Mouse (Mus musculus) CD8-positive naive resting alpha-beta T cell, adult 2 months (primary cell): ENCODE measurements around the gene Ccnl1.

Source experiments
- DNase-seq, 2 experiments: peaks; one replicate each; pipeline ENCODE4 v3.0.0; 2022; ENCODE audit warnings: low read depth in 2 of 2, low spot score in 2 of 2

The Ccnl1 gene

GRCm38 (mm10) chr3:65959416-65960001 is 1.5 kb upstream of the Ccnl1 start:
- DNase-seq: no peak

DNA sequence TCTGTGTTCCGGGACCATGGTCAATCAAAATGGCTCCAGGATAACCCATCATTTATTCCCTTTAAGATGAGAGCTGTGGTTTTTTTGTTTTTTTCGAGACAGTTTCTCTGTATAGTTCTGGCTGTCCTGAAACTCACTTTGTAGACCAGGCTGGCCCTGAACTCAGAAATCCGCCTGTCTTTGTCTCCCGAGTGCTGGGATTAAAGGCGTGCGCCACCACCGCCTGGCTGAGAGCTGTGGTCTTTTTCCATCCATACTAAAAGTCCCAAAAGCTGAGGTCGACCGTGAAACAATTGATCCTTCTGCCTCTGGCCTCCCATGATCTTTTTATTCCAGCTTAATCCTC is 764 bp upstream of the Ccnl1 start:
- no peak for DNase-seq

- peak; percentile 61 to 66 for DNase-seq
Measured at GRCm38 (mm10) chr3:65957271-65958101, 563 bp downstream of the Ccnl1 start.

GRCm38 (mm10) chr3:65954499-65955391 is 3.3 kb downstream of the Ccnl1 start:
- DNase-seq: no peak

GRCm38 (mm10) chr3:65950831-65951365 is 7.2 kb downstream of the Ccnl1 start:
- no peak for DNase-seq

DNA sequence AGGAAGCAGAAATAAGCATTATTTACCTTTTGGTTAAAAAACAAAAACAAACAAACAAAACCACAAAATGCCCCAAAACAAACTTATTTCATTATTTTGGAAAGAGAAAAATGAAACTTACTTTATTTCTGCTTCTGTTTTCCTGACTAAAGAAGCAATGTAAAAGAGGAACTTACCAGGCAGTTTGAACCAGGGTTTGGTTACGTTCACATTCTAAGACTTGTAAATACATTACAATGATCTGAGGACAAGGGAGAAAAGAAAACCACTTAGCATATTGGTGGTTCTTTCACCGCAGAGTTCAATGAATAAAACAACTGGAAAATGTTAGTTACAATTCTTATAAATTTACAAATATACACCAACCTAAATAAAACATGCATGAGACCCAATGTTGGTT is 7.7 kb downstream of the Ccnl1 start:
- no peak for DNase-seq

DNA sequence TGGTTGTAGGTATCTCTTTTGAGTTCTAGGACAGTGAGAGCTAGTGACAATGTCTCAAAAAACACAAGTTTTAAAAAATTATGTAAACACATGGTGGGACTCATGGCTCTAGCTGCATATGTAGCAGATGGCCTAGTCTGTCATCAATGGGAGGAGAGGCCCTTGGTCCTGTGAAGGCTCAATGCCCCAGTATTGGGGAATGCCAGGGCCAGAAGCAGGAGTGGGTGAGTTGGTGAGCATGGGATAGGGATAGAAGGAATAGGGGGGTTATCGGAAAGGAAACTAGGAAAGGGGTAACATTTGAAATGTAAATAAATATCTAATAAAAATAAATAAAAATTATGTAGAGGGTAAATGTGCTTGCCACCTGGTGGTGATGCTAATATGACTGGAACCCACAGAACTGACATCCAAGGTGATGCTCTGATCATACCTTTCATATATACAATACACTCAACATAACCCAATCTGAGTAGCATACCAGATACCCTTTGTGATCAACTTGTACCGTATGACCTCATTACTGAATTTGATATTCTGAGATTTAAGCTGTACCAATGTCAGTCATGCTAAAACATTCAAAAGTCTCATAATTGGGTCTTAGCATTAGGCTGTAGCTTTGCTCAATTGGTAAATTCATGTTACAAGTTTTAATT is 12.6 kb downstream of the Ccnl1 start:
- DNase-seq: no peak

- no peak for DNase-seq
Measured at GRCm38 (mm10) chr3:65944713-65945112, 13.3 kb downstream of the Ccnl1 start.

DNA sequence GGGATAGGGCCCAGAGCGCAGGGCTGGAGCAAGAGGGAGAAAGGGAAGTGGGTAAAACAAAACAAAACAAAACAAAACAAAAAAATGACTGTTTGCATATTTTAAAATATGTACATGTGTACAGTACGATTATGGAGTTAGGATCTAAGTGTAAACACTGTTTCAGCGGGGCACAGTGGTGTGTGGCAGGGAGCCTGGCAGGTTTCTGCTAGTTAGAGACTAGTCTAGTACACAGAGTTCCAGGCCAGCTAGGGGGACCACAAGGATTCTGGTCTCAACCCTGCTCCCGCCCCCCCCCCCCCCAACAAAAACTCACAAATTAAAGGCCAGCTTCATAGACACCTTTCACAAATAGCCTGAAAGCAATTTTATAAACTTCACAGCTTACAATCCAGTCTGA is 14.6 kb downstream of the Ccnl1 start:
- no peak for DNase-seq

- no peak for DNase-seq
Measured at GRCm38 (mm10) chr3:65941052-65941451, 17.0 kb downstream of the Ccnl1 start.

DNA sequence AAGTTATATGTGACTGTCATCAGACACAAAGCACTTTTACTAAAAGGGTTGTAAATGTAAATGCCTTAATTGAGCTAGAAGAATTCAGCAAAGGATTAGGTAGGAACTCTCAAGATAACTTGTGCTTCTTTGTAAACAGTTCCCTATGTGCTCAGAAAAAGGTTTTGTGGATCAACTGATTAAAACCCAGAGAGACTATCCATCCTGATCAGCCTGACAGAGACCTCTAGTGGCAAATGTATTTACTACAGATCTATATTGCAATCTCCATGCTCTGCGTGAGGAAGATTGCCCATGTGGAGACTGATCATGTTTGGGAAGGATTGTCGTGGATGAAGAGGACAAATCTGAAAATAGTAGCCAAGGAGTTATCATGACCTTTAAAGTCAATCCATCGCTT is 19.8 kb downstream of the Ccnl1 start:
- no peak for DNase-seq

DNA sequence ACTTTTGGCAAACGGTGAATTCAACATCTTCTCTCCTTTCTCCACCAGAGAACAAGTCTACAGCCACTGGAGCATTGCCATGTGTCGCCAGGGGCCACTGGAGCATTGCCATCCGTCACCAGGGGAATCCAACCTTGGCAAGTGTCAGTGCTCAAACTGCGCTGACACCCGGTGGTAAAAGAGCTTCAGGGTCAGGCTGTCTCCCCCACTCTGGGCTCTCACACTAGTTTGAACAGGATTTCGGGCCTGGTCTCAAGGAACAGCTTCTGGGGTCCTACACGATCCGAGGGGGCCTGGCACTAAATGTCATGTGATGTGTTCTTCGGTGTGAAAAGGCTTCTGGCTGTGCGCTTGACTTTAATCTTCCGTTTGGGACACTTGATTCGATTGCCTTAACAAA is 21.7 kb downstream of the Ccnl1 start:
- no peak for DNase-seq

DNA sequence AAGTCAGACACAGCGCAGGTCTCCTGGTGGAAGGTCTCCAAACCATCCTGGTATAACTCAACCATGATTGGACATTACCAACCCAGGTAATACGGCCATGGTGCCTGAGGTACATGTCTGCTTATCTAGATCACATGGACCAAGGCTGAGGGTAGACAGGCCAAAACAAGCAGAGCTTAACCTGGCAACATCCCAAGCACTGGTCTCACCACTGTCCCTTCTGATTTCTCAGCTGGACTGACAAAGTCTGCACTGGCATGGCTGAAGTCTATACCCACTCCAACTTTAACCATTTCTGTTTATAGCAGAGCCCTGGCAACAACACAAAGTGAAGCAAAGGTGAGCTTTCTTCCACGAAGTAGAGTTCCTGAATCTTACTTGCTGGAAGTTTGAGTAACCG is 22.9 kb downstream of the Ccnl1 start:
- no peak for DNase-seq

DNA sequence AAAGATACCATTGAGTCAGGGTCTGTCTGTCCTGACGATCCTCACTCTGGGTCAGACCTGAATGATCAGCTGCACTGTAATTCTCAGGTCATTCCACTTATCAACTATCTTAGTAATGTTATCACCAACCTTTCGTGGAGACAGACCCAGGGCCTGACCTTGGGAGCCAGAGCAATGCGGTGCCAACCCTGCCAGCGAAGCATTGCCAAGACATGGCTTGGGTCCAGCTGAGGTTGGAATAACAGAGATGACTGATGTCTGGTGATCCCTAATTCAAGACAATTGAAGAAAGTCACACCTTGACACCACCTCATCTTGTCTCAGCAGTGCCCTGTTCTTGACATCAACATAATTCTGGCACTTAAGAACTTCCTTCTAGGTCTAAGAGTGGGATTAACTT is 24.3 kb downstream of the Ccnl1 start:
- DNase-seq: no peak

- DNase-seq: no peak
Measured at GRCm38 (mm10) chr3:65931542-65931941, 26.5 kb downstream of the Ccnl1 start.

- DNase-seq: no peak
Measured at GRCm38 (mm10) chr3:65930636-65931035, 27.4 kb downstream of the Ccnl1 start.

DNA sequence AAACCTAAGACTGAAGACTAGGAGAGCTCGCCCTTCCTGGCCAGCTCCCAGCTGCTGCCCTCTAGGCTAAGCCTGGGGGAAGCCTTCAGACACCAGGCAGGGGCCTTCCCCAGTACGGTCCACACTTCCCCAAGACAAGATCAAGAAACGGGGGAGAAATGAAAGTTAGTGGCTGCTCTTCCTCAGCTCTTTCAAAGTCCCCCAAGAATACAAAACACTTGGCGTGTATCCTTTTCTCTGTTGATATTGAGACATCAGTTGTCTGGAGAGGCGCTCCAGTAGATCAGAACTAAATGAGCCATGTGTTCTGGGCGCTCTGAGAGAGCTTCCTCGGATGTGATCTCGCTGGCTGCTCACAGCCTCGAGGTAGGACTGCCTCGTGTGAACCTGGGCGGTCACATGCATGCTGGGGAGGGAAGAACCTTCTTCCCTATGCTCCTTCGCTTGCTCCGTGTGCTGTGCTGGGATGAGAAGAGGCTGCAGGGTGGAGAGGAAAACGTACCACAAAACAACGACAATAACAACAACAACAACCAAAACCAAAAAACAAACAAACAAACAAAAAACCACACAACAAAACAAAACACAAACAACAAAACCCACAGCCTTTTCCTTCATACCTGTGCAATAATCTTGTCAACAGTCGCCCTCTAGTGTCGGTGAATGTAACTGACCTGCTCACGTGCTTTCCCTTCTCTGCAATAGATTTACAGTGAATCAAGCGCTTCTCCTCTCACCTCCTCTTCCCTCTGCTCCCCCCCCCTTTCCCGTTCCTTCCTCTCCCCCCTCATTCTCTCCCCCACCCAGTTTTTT is 28.0 kb downstream of the Ccnl1 start:
- peak; percentile 38 to 65 for DNase-seq

GRCm38 (mm10) chr3:65929304-65929783 is 28.7 kb downstream of the Ccnl1 start:
- DNase-seq: peak; percentile 35 to 36

DNA sequence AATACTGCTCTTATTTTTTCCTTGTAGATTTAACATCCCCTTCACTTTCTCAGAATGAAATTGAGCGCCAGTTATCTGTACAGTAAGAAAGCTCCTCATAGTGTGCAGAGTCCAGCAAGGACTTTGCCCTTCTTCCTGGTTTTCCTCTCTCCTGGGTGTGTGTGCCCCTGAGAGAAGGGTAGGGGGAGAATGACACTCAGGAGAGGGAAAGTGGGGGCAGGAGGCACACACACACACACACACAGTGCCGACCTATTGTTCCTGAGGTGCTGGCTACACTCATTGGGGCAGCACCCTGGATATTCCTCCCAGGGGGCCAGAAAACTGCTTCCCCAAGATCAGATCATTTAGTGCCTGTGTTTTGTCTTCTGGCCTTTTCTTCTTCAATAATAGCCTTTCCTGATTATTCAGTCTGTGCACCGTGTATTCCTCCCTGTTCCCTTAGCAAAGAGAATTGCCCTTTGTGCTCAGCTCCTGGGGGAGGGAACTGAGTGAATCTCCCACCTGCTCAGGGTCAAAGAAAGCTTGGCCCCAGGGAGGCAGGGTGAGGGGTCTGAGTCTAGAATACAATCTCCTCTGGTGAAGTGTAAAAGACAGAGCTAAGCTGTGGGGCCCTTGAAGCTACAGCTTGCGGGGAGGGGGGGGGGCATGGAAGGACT is 29.3 kb downstream of the Ccnl1 start:
- no peak for DNase-seq

- DNase-seq: no peak
Measured at GRCm38 (mm10) chr3:65927685-65928084, 30.4 kb downstream of the Ccnl1 start.
